Mouse (Mus musculus) embryonic facial prominence, embryonic 10.5 days (tissue): ENCODE results near the gene Arhgap23. TPM values are rescaled to one million over a fixed set of nuclear protein-coding genes. Genes with fewer than 3 reads are reported as not detected.

Experiments
- DNase-seq: peaks from one replicate; pipeline ENCODE4 v3.0.0-alpha.2; 2017; ENCODE audit warnings: low spot score
- H3K27ac ChIP-seq: fragments of 300-500 bp; sonication (generic); replicated peaks from 2 replicates; pipeline ENCODE4 v1.5.1; 2016; ENCODE audit warnings: mild to moderate bottlenecking
- H3K27me3 ChIP-seq: fragments of 300-500 bp; sonication (generic); replicated peaks from 2 replicates; pipeline ENCODE4 v1.6.1; 2016; ENCODE audit warnings: low read depth, mild to moderate bottlenecking; ENCODE audit not compliant: poor library complexity, severe bottlenecking
- H3K36me3 ChIP-seq: fragments of 300-500 bp; sonication (generic); replicated peaks from 2 replicates; pipeline ENCODE4 v1.6.1; 2016; ENCODE audit warnings: mild to moderate bottlenecking, moderate library complexity
- H3K4me1 ChIP-seq: fragments of 300-500 bp; sonication (generic); 2 replicates; pipeline ENCODE4 v1.6.1; 2016
- H3K4me3 ChIP-seq: fragments of 300-500 bp; sonication (generic); 2 replicates; pipeline ENCODE4 v1.5.1; 2016; ENCODE audit warnings: mild to moderate bottlenecking, moderate library complexity
- H3K9me3 ChIP-seq: fragments of 300-500 bp; sonication (generic); 2 replicates; pipeline ENCODE4 v1.6.1; 2016; ENCODE audit warnings: mild to moderate bottlenecking
- WGBS: fragments of 180-500 bp; shearing (Covaris S2); methylation state at CpG from one replicate; pipeline ENCODE4 v1.1.7; 2016; 5-methylcytosine and 5-hydroxymethylcytosine counted together
- polyA plus RNA-seq: library from polyadenylated mRNA; unstranded; fragments of >200 nt; fragmentation: Nextera tagmentation; extraction: Ambion mirVana; gene quantifications from 2 replicates; pipeline ENCODE4 v1.2.1, GENCODE M21; 2016

The Arhgap23 gene
- polyA plus RNA-seq, 1 experiment from 2014 or later, result 2.4 TPM

- H3K27me3 ChIP-seq, result peaks cover 26% of the 10 kb centered on the region
- peaks cover 49% of the 10 kb centered on the region for H3K36me3 ChIP-seq
- H3K4me3 ChIP-seq, result no peak overlapping the region
- H3K27ac ChIP-seq, result no peak overlapping the region
- no peak for DNase-seq
- WGBS, result 78% methylated on average over 2 of the region's 2 CpGs
- no peaks in the 10 kb centered on the region for H3K9me3 ChIP-seq
- peaks cover 25% of the 10 kb centered on the region for H3K4me1 ChIP-seq
These were observed 16.8 kb upstream of the Arhgap23 start for GRCm38 (mm10) chr11:97398506-97398905.

- H3K27me3 ChIP-seq, result peaks cover 42% of the 10 kb centered on the region
- H3K27ac ChIP-seq, result no peak overlapping the region; the same call in 1 of the 2 replicates
- no peaks in the 10 kb centered on the region for H3K9me3 ChIP-seq
- DNase-seq, result peak; percentile 90
- peaks cover 42% of the 10 kb centered on the region for H3K4me1 ChIP-seq
- WGBS, result 5% methylated on average over 23 of the region's 23 CpGs
- H3K36me3 ChIP-seq, result peaks cover 33% of the 10 kb centered on the region
- H3K4me3 ChIP-seq, result peak overlapping the region; percentile 55
These were observed 15.2 kb upstream of the Arhgap23 start for GRCm38 (mm10) chr11:97399958-97400710.

- no peak for DNase-seq
- no peaks in the 10 kb centered on the region for H3K9me3 ChIP-seq
- peaks cover 24% of the 10 kb centered on the region for H3K36me3 ChIP-seq
- WGBS, result 24% methylated on average over 6 of the region's 6 CpGs
- no peak overlapping the region; the same call in 1 of the 2 replicates for H3K27ac ChIP-seq
- H3K4me1 ChIP-seq, result peaks cover 51% of the 10 kb centered on the region
- H3K27me3 ChIP-seq, result peaks cover 51% of the 10 kb centered on the region
- H3K4me3 ChIP-seq, result peak overlapping the region; percentile 55; the same call in 1 of the 2 replicates
These were observed 14.3 kb upstream of the Arhgap23 start for GRCm38 (mm10) chr11:97401082-97401481.

- DNase-seq, result no peak
- H3K27ac ChIP-seq, result no peak overlapping the region
- H3K4me3 ChIP-seq, result no peak overlapping the region
- H3K27me3 ChIP-seq, result peaks cover 59% of the 10 kb centered on the region
- WGBS, result 81% methylated on average over 3 of the region's 3 CpGs
- peaks cover 59% of the 10 kb centered on the region for H3K4me1 ChIP-seq
- H3K36me3 ChIP-seq, result peaks cover 18% of the 10 kb centered on the region
- H3K9me3 ChIP-seq, result no peaks in the 10 kb centered on the region
These were observed 13.5 kb upstream of the Arhgap23 start for GRCm38 (mm10) chr11:97401686-97402435.

- no peak overlapping the region; the same call in 1 of the 2 replicates for H3K27ac ChIP-seq
- peaks cover 11% of the 10 kb centered on the region for H3K36me3 ChIP-seq
- WGBS, result 8% methylated on average over 2 of the region's 2 CpGs
- DNase-seq, result no peak
- no peaks in the 10 kb centered on the region for H3K9me3 ChIP-seq
- peaks cover 64% of the 10 kb centered on the region for H3K4me1 ChIP-seq
- no peak overlapping the region for H3K4me3 ChIP-seq
- H3K27me3 ChIP-seq, result peaks cover 68% of the 10 kb centered on the region
These were observed 12.6 kb upstream of the Arhgap23 start for GRCm38 (mm10) chr11:97402746-97403145.

GRCm38 (mm10) chr11:97403614-97404183 lies 11.6 kb upstream of the Arhgap23 start:
- Histone ChIP-seq H3K4me1 (peaks cover 64% of the 10 kb centered on the region), H3K4me3 (peak overlapping the region; percentile 76), H3K27ac (no peak overlapping the region; the same call in 1 of the 2 replicates), H3K36me3 (peaks cover 8% of the 10 kb centered on the region), H3K27me3 (peaks cover 72% of the 10 kb centered on the region), H3K9me3 (no peaks in the 10 kb centered on the region)
- no peak for DNase-seq
- 42% methylated on average over 8 of the region's 8 CpGs for WGBS

GRCm38 (mm10) chr11:97404184-97404760 lies 11.1 kb upstream of the Arhgap23 start:
- Histone ChIP-seq H3K27me3 (peaks cover 72% of the 10 kb centered on the region), H3K27ac (peak overlapping the region; percentile 73), H3K36me3 (peaks cover 4% of the 10 kb centered on the region), H3K9me3 (no peaks in the 10 kb centered on the region), H3K4me3 (peak overlapping the region; percentile 76), H3K4me1 (peaks cover 64% of the 10 kb centered on the region)
- DNase-seq, result peak; percentile 72
- WGBS, result under 1% methylated on average over 51 of the region's 61 CpGs

GRCm38 (mm10) chr11:97404761-97405190 lies 10.6 kb upstream of the Arhgap23 start:
- WGBS, result 2% methylated on average over 11 of the region's 11 CpGs
- H3K36me3 ChIP-seq, result no peaks in the 10 kb centered on the region
- peak overlapping the region; percentile 73 for H3K27ac ChIP-seq
- peaks cover 72% of the 10 kb centered on the region for H3K27me3 ChIP-seq
- H3K9me3 ChIP-seq, result no peaks in the 10 kb centered on the region
- peak overlapping the region; percentile 76 for H3K4me3 ChIP-seq
- DNase-seq, result no peak
- H3K4me1 ChIP-seq, result peaks cover 64% of the 10 kb centered on the region

GRCm38 (mm10) chr11:97406094-97406951 lies 9.0 kb upstream of the Arhgap23 start:
- WGBS, result 70% methylated on average over 10 of the region's 10 CpGs
- no peak overlapping the region for H3K27ac ChIP-seq
- DNase-seq, result no peak
- H3K4me3 ChIP-seq, result 0 out of 2 replicates have a peak overlapping the region, but pooled peaks have one; percentile 76
- H3K4me1 ChIP-seq, result peaks cover 50% of the 10 kb centered on the region
- peaks cover 66% of the 10 kb centered on the region for H3K27me3 ChIP-seq
- no peaks in the 10 kb centered on the region for H3K9me3 ChIP-seq
- no peaks in the 10 kb centered on the region for H3K36me3 ChIP-seq

- DNase-seq, result no peak
- H3K27me3 ChIP-seq, result peaks cover 56% of the 10 kb centered on the region
- H3K36me3 ChIP-seq, result no peaks in the 10 kb centered on the region
- no peak overlapping the region for H3K27ac ChIP-seq
- peaks cover 55% of the 10 kb centered on the region for H3K4me1 ChIP-seq
- no peak overlapping the region for H3K4me3 ChIP-seq
- no peaks in the 10 kb centered on the region for H3K9me3 ChIP-seq
- 71% methylated on average over 3 of the region's 3 CpGs for WGBS
These were observed 7.9 kb upstream of the Arhgap23 start for GRCm38 (mm10) chr11:97407456-97407855.

- Histone ChIP-seq H3K9me3 (no peaks in the 10 kb centered on the region), H3K27me3 (peaks cover 49% of the 10 kb centered on the region), H3K4me1 (peaks cover 55% of the 10 kb centered on the region), H3K27ac (no peak overlapping the region), H3K4me3 (no peak overlapping the region), H3K36me3 (no peaks in the 10 kb centered on the region)
- peak; percentile 74 for DNase-seq
- 2% methylated on average over 6 of the region's 6 CpGs for WGBS
These were observed 7.2 kb upstream of the Arhgap23 start for GRCm38 (mm10) chr11:97408171-97408570.
